Mouse (Mus musculus) left cerebral cortex, postnatal 25 days (tissue): ENCODE data around the gene Zfp369. TPM values are rescaled to one million over a fixed set of nuclear protein-coding genes. Genes with fewer than 3 reads are reported as not detected.
"Not testable (repeated sequence)": the region's sequence is repeated elsewhere in the genome, so short reads cannot be mapped to it uniquely, and the experiment has no call there.

ENCODE experiments used
- DNase-seq, 2 experiments: peaks; one replicate each; pipeline ENCODE4 v3.0.0; 2022; ENCODE audit warnings: low spot score in 2 of 2, mixed read lengths in 1 of 2
- intact Hi-C: fragments of 180-260 bp; cut with DNase I; formaldehyde crosslinking; loops from one replicate; pipeline ENCODE4 v1.15.1; 2025
- total RNA-seq, 2 experiments: library from RNA; stranded (reverse); gene quantifications; 2 replicates each; pipeline ENCODE4 v1.2.3; 2021

Gene Zfp369
- 10 to 100 TPM; 57.6 to 71.4 TPM for total RNA-seq

DNA sequence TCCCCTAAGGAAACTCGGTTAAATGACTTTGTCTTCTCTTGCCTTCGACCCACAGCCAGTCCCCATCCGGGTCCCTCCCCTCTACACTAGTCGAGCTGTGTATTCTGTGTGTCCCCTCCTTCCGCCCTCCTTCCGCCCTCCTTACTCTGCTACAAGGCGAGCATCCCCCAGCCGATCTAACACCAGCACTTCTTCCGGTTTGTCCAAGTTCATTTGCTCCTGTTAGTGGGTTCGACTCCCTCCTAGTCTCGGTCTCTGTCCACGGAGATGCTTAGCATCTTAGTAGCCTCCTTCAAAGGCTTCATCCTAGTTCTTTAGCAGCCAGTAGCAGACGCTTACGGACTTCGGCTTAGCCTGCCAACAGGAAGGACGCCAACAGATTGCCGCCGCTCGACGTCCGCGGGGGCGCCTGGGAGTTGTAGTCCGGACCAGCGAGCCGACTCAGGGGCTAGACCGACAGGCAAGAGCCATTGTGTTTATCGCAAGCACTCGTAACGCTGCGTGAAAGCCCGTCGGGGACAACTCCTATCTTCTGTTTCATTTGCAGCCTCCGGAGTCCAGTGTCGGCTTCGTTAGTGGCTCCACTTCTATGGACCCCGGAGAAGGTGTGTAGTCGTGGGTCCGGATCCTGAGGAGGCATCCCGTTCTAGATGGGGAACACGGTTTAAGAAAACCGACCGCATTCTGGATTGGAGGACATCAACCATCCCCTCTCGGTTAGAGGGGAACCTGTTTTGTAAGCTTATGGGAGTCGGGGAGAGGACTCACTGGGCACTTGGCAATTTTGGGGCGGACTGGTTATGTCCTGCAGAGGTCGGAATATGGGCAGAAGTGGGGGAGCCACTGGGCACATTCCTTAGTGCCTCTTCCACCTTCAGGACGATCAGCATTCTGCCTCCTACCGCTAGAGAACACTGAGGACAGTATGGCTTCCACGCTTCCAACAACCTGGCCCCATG, at the start of gene Zfp369:
Zfp369 (plus strand) TSS at position 432 of the 959 bp plus-strand sequence.
- peak; percentile 96 to 97 for DNase-seq
- intact Hi-C loops: loop anchor here (1.0 kb wide), 1 partner anchor 37 kb away; no protein-coding TSS in a partner anchor

- intact Hi-C loops: no loop called here
- no peak for DNase-seq
Observed at GRCm38 (mm10) chr13:65237211-65237610, 41.4 kb upstream of the Zfp369 start.

GRCm38 (mm10) chr13:65240509-65241098, 38.0 kb upstream of the Zfp369 start:
- DNase-seq: peak; percentile 98 to 99
- intact Hi-C loops: loop anchor here (1.0 to 2.0 kb wide), 4 partner anchors 38 to 928 kb away; partner anchors contain the start of genes Aaed1, Mfsd14b and Zfp369

DNA sequence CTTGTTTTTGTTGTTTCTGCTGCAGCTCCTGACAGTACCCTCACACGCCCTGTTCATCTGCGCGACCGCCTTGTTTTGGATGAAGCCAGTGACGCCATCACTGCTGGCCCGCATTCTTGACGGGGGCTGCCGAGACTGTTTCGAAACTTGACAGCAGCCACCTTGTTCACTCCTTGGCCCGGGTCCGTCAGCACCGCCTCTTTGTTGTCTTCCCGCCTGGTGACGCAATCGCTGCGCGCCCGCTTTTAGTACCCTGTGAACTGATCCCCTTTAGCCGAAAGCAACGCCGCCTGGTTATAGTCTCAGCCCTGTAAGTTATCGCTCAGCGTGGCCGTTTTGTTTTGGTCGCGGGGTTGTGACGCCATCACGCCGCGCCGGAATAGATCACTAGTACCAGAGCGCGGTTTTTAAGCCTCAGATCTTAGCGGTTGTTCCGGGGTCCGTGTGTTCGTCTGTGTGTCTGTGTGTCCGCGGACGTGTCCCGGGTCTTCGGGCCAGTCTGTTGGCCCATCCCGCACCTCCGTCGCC, 37.5 kb upstream of the Zfp369 start:
- DNase-seq: peak; percentile 98
- intact Hi-C loops: loop anchor here (1.0 to 2.0 kb wide), 4 partner anchors 37 to 928 kb away; partner anchors contain the start of genes Aaed1, Mfsd14b and Zfp369

DNA sequence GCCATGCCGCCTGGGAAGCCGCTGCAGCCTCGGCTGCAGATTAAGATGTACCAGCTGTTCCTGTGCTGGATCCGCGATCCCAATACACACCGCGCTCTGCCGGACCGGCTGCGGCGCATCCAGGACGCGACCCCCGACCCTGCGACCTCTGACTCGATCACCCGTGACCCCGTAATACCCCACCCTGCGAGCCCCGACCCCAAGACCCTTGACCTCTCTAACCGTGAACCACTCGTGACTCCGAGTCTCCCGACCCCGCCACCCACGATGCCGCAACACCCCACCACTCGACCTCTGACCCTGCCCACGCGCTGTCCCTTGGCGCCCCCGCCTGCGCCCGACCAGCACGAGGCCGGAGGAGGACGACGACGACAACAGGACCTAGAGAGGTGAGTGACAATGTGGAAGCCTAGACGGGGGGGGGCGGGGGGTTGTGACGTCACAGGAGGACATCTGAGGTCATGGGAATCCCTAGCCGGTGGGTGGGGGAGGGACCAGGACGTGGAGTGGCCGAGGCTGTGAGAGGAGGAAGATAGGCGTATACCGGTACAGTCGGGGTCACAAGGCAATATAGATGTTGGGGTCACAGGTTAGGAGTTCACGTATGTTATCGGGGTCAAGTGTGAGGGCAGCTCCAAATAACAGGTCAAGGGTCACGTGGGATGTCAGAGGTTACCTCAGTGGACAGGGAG, 36.8 kb upstream of the Zfp369 start:
- intact Hi-C loops: loop anchor here (1.0 to 2.0 kb wide), 4 partner anchors 37 to 929 kb away; partner anchors contain the start of genes Aaed1, Mfsd14b and Zfp369
- no peak for DNase-seq

DNA sequence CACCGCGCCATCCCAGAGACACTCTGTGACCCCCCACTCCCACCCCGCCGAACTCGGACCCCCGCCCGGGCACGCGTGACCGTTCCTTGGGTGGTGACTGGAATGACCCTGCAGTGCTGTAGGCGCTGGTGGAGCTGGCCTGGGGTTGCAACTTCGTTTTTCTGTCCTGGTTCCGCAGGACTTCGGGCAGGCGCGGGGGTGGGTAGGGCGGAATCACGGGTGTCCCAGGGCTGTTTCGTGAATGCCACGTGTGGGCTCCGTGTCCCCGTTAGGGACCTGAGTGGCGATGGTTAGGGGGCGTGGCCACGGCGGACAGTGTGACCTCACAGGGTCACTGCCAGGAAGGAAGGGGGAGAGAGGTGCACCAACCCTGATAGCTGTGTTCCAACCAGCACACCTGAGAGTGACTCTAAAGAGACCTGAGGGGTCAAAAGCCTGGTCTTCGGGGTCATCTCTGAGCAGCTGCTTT, 36.3 kb upstream of the Zfp369 start:
- intact Hi-C loops: no loop called here
- no peak for DNase-seq

DNA sequence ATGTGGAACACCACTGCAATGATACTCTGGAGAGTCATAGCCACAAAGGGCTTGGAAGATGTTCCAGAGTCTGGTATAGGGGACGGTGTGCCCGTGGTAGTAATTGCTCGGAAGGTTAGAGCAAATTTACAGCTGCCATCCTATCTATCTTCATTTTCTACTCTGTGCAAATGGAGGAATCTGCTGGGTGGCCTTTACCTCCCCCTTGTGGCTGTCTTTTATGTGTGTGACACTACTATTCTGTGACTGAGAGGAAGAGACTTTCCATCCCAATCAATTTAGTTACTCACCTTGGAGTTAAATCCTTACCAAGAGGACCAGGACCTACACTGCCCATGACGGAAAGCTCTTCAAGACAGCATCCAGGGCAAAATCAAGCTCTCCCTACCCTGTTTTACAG, 35.3 kb upstream of the Zfp369 start:
- intact Hi-C loops: no loop called here
- DNase-seq: peak in 1 of 2 experiments; percentile 31

DNA sequence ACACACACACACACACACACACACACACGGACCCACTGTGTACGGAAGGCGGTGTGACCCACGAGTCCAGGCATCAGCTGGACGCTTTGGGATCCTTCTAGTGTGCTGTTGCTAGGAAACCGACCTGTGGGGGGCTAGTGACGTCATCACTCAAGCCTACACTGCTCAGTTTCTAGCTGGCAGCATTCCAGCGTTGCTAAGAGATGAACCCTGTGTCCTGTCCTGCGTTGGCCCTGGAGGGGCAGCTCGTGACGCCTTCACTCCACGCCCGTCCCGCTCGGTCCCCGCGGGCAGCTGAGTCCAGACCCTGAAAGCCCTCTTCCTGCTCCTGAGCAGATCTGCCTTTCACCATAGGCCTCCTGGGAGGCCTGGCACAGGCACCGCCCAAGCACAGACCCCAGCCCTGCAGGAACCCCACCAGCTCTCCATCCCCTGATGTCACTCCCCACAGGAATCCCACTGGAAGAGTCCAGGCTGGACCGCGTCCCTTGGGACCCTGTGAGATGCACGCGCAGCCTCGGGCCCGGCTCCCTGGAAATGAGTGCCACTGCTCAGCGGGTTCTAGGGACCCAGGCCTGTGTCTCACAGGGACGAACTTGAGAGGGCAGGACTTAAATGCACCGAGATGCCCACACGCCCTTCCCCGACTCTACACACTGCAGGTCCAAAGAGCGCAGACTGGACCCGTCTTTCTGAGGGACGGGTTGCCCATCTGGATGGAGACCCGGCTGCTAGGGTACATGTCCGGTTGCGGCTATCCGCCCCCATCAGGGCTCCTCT, 20.2 kb upstream of the Zfp369 start:
- DNase-seq: peak; percentile 86 to 91
- intact Hi-C loops: no loop called here

- peak in 1 of 2 experiments; percentile 9 for DNase-seq
- intact Hi-C loops: no loop called here
Observed at GRCm38 (mm10) chr13:65259239-65259638, 19.4 kb upstream of the Zfp369 start, which contains the start of gene Gm10775. Gene Gm10775, plus strand, starts transcription at chr13:65259539.

- no peak for DNase-seq
- intact Hi-C loops: no loop called here
Observed at GRCm38 (mm10) chr13:65262086-65262485, 16.5 kb upstream of the Zfp369 start.

- DNase-seq: no peak
- intact Hi-C loops: loop anchor here (1.0 kb wide), 1 partner anchor 37 kb away; no protein-coding TSS in a partner anchor
Observed at GRCm38 (mm10) chr13:65277994-65278382, 626 bp upstream of the Zfp369 start.

GRCm38 (mm10) chr13:65286771-65287170, 8.2 kb downstream of the Zfp369 start:
- no peak for DNase-seq
- intact Hi-C loops: no loop called here

GRCm38 (mm10) chr13:65296354-65296753, 17.7 kb downstream of the Zfp369 start:
- intact Hi-C loops: no loop called here
- DNase-seq: no peak

GRCm38 (mm10) chr13:65310849-65311248, 32.2 kb downstream of the Zfp369 start:
- intact Hi-C loops: loop anchor here (2.0 kb wide), 2 partner anchors 134 to 868 kb away; no protein-coding TSS in a partner anchor
- DNase-seq: peak in 1 of 2 experiments; percentile 32

DNA sequence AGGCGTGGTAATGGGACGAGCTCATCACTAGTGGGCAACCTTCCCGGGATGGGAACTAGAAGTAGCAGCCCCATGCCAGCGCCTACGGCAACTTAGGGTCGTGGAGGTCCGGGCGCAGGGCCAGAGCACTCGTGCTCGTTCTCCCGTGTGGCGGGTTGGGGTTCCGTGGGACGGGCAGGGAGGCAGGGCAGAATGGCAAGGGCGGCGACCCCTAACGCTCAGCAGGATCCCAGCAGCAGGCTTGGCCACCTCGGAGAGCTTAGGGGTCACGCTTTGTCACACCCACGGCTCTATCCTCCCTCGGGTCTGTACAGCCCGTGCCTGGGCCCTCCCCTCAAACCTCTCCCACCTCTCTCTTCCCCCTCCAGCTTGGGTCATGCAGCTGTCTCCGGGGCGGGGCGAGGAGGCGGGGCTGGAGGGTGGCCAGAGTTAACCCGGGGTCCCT, 32.7 kb downstream of the Zfp369 start:
- intact Hi-C loops: loop anchor here (2.0 kb wide), 2 partner anchors 135 to 869 kb away; no protein-coding TSS in a partner anchor

DNA sequence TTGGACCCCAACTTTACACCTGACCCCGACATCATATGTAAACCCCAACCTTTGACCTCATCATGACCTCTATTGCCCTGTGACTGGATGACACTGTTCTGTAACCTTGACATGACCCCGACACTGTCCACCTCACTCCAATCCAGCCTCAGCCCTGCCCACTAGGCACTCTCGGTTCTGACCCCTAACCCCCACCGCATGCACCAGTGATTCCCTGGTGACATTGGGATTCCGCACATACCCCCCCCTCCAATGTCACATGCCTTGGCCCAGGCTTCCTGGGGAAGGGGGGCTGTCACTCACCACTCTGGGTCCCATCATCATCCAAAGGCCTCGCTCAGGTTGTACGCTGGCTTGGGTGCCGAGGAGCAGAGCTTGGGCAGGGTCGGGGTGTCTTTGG, 33.2 kb downstream of the Zfp369 start:
- intact Hi-C loops: loop anchor here (2.0 kb wide), 2 partner anchors 135 to 869 kb away; no protein-coding TSS in a partner anchor
- DNase-seq: no peak

More for the DNA sequence above, 32.7 kb downstream of the Zfp369 start:
- no peak for DNase-seq

DNA sequence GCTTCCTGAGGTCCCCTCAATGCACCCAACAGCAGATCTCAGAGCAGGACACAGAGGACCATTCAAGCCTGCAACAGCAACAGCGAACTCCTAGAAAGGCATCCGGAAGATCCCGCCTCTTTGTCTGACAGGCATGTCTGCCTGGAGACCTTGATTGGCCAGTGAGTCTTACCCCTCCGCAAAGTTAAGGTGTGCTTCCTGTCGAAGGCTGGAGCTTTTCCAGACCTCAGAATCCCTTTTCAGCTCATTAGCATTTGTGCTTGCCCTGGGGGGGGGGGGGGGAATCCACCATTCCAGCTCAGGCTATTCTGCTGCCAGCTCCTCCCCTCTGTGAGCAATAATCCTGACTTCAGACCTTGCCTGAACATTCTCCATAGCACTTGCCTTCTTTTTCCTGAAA, 69.9 kb downstream of the Zfp369 start:
- intact Hi-C loops: not testable (repeated sequence)

DNA sequence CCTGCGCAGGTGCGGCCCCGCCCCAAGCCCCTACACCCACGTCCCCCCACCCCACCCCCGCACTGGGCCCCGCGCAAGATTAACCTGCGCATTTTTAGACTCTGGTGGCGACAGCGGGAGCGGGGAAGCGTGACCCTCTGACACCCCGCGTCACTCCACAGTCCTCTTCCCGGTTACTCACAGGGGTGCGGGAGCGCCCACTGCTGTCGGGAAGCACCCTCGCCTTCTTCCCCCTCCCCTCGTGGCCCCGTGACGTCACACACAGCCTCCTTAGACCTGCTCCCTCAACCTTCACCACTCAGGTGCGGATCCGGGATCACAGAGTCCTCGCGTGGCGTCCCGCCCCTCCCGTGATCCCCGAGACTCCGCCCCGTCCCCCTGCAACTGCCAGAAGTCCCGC, 73.2 kb downstream of the Zfp369 start:
- intact Hi-C loops, DNase-seq: not testable (repeated sequence)

More for the DNA sequence above, 69.9 kb downstream of the Zfp369 start:
- DNase-seq: not testable (repeated sequence)
